Mouse (Mus musculus) lung, postnatal 0 days (tissue): ENCODE data around the gene Hoxc11.

Experiments
- CTCF ChIP-seq: IDR thresholded peaks from 2 replicates; pipeline ENCODE4 v1.5.1; 2016; ENCODE audit warnings: antibody characterized with exemption, mild to moderate bottlenecking
- EP300 ChIP-seq: IDR thresholded peaks from 2 replicates; pipeline ENCODE4 v1.6.1; 2016; ENCODE audit warnings: antibody characterized with exemption, mild to moderate bottlenecking, control low read depth

- TF ChIP-seq CTCF (no peak), EP300 (no peak)
Observed at GRCm38 (mm10) chr15:102992863-102993262, 38.6 kb downstream of the Hoxc11 start.
